Mouse (Mus musculus) limb, embryonic 12.5 days (tissue): ENCODE data around the gene Btn2a2. TPM values are rescaled to one million over a fixed set of nuclear protein-coding genes. Genes with fewer than 3 reads are reported as not detected.

Experiments used
- ATAC-seq: fragments of 200-750 bp; cut with Nextera tagmentation; 2 replicates; pipeline ENCODE4 v1.8.0; 2017; ENCODE audit warnings: low read depth, moderate TSS enrichment; ENCODE audit not compliant: insufficient number of reproducible peaks, insufficient read depth, low FRiP score, low TSS enrichment
- H3K27ac ChIP-seq: fragments of 300-500 bp; sonication (generic); 2 replicates; pipeline ENCODE4 v1.5.1; 2016; ENCODE audit warnings: mild to moderate bottlenecking, moderate library complexity
- H3K27me3 ChIP-seq: fragments of 300-500 bp; sonication (generic); 2 replicates; pipeline ENCODE4 v1.6.1; 2016; ENCODE audit warnings: mild to moderate bottlenecking, moderate library complexity
- H3K36me3 ChIP-seq: fragments of 300-500 bp; sonication (generic); 2 replicates; pipeline ENCODE4 v1.6.1; 2016; ENCODE audit warnings: mild to moderate bottlenecking, moderate library complexity
- H3K4me1 ChIP-seq: fragments of 300-500 bp; sonication (generic); replicated peaks from 2 replicates; pipeline ENCODE4 v1.6.1; 2016
- H3K4me2 ChIP-seq: fragments of 300-500 bp; sonication (generic); 2 replicates; pipeline ENCODE4 v1.6.1; 2016; ENCODE audit warnings: mild to moderate bottlenecking, moderate library complexity
- H3K4me3 ChIP-seq: fragments of 300-500 bp; sonication (generic); replicated peaks from 2 replicates; pipeline ENCODE4 v1.5.1; 2016; ENCODE audit warnings: mild to moderate bottlenecking
- H3K9ac ChIP-seq: fragments of 300-500 bp; sonication (generic); replicated peaks from 2 replicates; pipeline ENCODE4 v1.6.1; 2016; ENCODE audit warnings: mild to moderate bottlenecking, moderate library complexity
- H3K9me3 ChIP-seq: fragments of 300-500 bp; sonication (generic); 2 replicates; pipeline ENCODE4 v1.6.1; 2016; ENCODE audit warnings: mild to moderate bottlenecking, moderate library complexity
- WGBS: fragments of 180-500 bp; shearing (Covaris S2); methylation state at CpG from one replicate; pipeline ENCODE4 v1.1.7; 2016; 5-methylcytosine and 5-hydroxymethylcytosine counted together
- polyA plus RNA-seq: library from polyadenylated mRNA; unstranded; fragments of >200 nt; fragmentation: Nextera tagmentation; extraction: Ambion mirVana; gene quantifications from 2 replicates; pipeline ENCODE4 v1.2.1, GENCODE M21; 2016

Gene Btn2a2
- polyA plus RNA-seq, 1 experiment from 2014 or later, result 1.9 TPM

- Histone ChIP-seq H3K27me3 (0 out of 2 replicates have a peak, but pooled peaks cover 3% of the 10 kb centered on the region), H3K9me3 (no peaks in the 10 kb centered on the region), H3K36me3 (no peaks in the 10 kb centered on the region), H3K4me1 (peaks cover 11% of the 10 kb centered on the region), H3K9ac (no peak overlapping the region), H3K4me2 (no peak overlapping the region), H3K27ac (no peak overlapping the region), H3K4me3 (no peak overlapping the region)
- WGBS, result 17% methylated on average over 1 of the region's 1 CpGs
- ATAC-seq, result no peak
Observed at GRCm38 (mm10) chr13:23491263-23491662, 2.6 kb upstream of the Btn2a2 start.

- no peak overlapping the region for H3K4me3 ChIP-seq
- H3K4me2 ChIP-seq, result no peak overlapping the region
- no peak for ATAC-seq
- 57% methylated on average over 1 of the region's 1 CpGs for WGBS
- no peaks in the 10 kb centered on the region for H3K9me3 ChIP-seq
- no peak overlapping the region for H3K27ac ChIP-seq
- peaks cover 11% of the 10 kb centered on the region for H3K4me1 ChIP-seq
- no peak overlapping the region for H3K9ac ChIP-seq
- H3K36me3 ChIP-seq, result no peaks in the 10 kb centered on the region
- 0 out of 2 replicates have a peak, but pooled peaks cover 3% of the 10 kb centered on the region for H3K27me3 ChIP-seq
Observed at GRCm38 (mm10) chr13:23490863-23491262, 2.2 kb upstream of the Btn2a2 start.

- Histone ChIP-seq H3K9ac (no peak overlapping the region), H3K9me3 (no peaks in the 10 kb centered on the region), H3K27me3 (no peaks in the 10 kb centered on the region), H3K4me2 (no peak overlapping the region), H3K4me1 (peaks cover 14% of the 10 kb centered on the region), H3K27ac (no peak overlapping the region), H3K4me3 (no peak overlapping the region), H3K36me3 (no peaks in the 10 kb centered on the region; the same call in 1 of the 2 replicates)
- 34% methylated on average over 5 of the region's 5 CpGs for WGBS
- no peak for ATAC-seq
Observed at GRCm38 (mm10) chr13:23485271-23485670, 3.4 kb downstream of the Btn2a2 start.

- Histone ChIP-seq H3K27me3 (no peaks in the 10 kb centered on the region), H3K4me2 (no peak overlapping the region), H3K36me3 (no peaks in the 10 kb centered on the region; the same call in 1 of the 2 replicates), H3K4me3 (no peak overlapping the region), H3K9ac (no peak overlapping the region), H3K9me3 (no peaks in the 10 kb centered on the region), H3K4me1 (peaks cover 12% of the 10 kb centered on the region), H3K27ac (no peak overlapping the region)
- WGBS, result 83% methylated on average over 2 of the region's 2 CpGs
- no peak for ATAC-seq
Observed at GRCm38 (mm10) chr13:23483153-23483552, 5.5 kb downstream of the Btn2a2 start.

GRCm38 (mm10) chr13:23475658-23476057 lies 13.0 kb downstream of the Btn2a2 start:
- no peaks in the 10 kb centered on the region for H3K9me3 ChIP-seq
- WGBS, result 25% methylated on average over 2 of the region's 2 CpGs
- H3K4me3 ChIP-seq, result no peak overlapping the region
- H3K9ac ChIP-seq, result no peak overlapping the region
- no peak for ATAC-seq
- no peak overlapping the region for H3K4me2 ChIP-seq
- H3K36me3 ChIP-seq, result no peaks in the 10 kb centered on the region; the same call in 1 of the 2 replicates
- H3K27ac ChIP-seq, result no peak overlapping the region
- no peaks in the 10 kb centered on the region for H3K4me1 ChIP-seq
- no peaks in the 10 kb centered on the region for H3K27me3 ChIP-seq

- ATAC-seq, result peak; percentile 71
- Histone ChIP-seq H3K9ac (no peak overlapping the region), H3K4me3 (no peak overlapping the region), H3K4me1 (peaks cover 9% of the 10 kb centered on the region; the same call in 1 of the 2 replicates), H3K9me3 (no peaks in the 10 kb centered on the region), H3K4me2 (no peak overlapping the region), H3K27me3 (0 out of 2 replicates have a peak, but pooled peaks cover 7% of the 10 kb centered on the region), H3K27ac (no peak overlapping the region), H3K36me3 (no peaks in the 10 kb centered on the region)
- 2% methylated on average over 9 of the region's 9 CpGs for WGBS
Observed at GRCm38 (mm10) chr13:23466911-23467310, 21.7 kb downstream of the Btn2a2 start.

GRCm38 (mm10) chr13:23466306-23466705 lies 22.4 kb downstream of the Btn2a2 start:
- H3K27me3 ChIP-seq, result 0 out of 2 replicates have a peak, but pooled peaks cover 7% of the 10 kb centered on the region
- H3K9me3 ChIP-seq, result no peaks in the 10 kb centered on the region
- WGBS, result 33% methylated on average over 1 of the region's 1 CpGs
- peak overlapping the region; percentile 58; the same call in 1 of the 2 replicates for H3K4me3 ChIP-seq
- H3K27ac ChIP-seq, result no peak overlapping the region
- H3K36me3 ChIP-seq, result no peaks in the 10 kb centered on the region
- no peak overlapping the region for H3K9ac ChIP-seq
- ATAC-seq, result no peak
- H3K4me1 ChIP-seq, result peaks cover 9% of the 10 kb centered on the region; the same call in 1 of the 2 replicates
- H3K4me2 ChIP-seq, result peak overlapping the region; percentile 85

- Histone ChIP-seq H3K27me3 (0 out of 2 replicates have a peak, but pooled peaks cover 7% of the 10 kb centered on the region), H3K4me3 (peak within 1 kb of the TSS; percentile 58), H3K9ac (peak within 1 kb of the TSS; percentile 59), H3K9me3 (no peaks in the 10 kb centered on the region), H3K4me2 (peak within 1 kb of the TSS; percentile 85), H3K27ac (no peak within 1 kb of the TSS), H3K36me3 (no peaks in the 10 kb centered on the region), H3K4me1 (peaks cover 9% of the 10 kb centered on the region; the same call in 1 of the 2 replicates)
- under 1% methylated on average over 7 of the region's 7 CpGs for WGBS
- ATAC-seq, result no peak
Observed at GRCm38 (mm10) chr13:23465600-23466109, 23.0 kb downstream of the Btn2a2 start, which contains the start of gene Btn1a1. TSS of gene Btn1a1 (minus strand) at chr13:23465901.

- Histone ChIP-seq H3K4me2 (peak overlapping the region; percentile 85), H3K27me3 (0 out of 2 replicates have a peak, but pooled peaks cover 7% of the 10 kb centered on the region), H3K36me3 (no peaks in the 10 kb centered on the region), H3K4me1 (peaks cover 9% of the 10 kb centered on the region; the same call in 1 of the 2 replicates), H3K9ac (peak overlapping the region; percentile 59), H3K9me3 (no peaks in the 10 kb centered on the region), H3K4me3 (peak overlapping the region; percentile 58), H3K27ac (no peak overlapping the region)
- no peak for ATAC-seq
- WGBS, result 2% methylated on average over 11 of the region's 11 CpGs
Observed at GRCm38 (mm10) chr13:23464841-23465366, 23.8 kb downstream of the Btn2a2 start.

- H3K36me3 ChIP-seq, result no peaks in the 10 kb centered on the region
- peak overlapping the region; percentile 85 for H3K4me2 ChIP-seq
- H3K27me3 ChIP-seq, result 0 out of 2 replicates have a peak, but pooled peaks cover 7% of the 10 kb centered on the region
- under 1% methylated on average over 29 of the region's 29 CpGs for WGBS
- H3K27ac ChIP-seq, result no peak overlapping the region
- peak overlapping the region; percentile 58 for H3K4me3 ChIP-seq
- H3K9me3 ChIP-seq, result no peaks in the 10 kb centered on the region
- peak overlapping the region; percentile 59 for H3K9ac ChIP-seq
- peak; percentile 58; the same call in 1 of the 2 replicates for ATAC-seq
- peaks cover 11% of the 10 kb centered on the region; the same call in 1 of the 2 replicates for H3K4me1 ChIP-seq
Observed at GRCm38 (mm10) chr13:23464224-23464637, 24.4 kb downstream of the Btn2a2 start.

GRCm38 (mm10) chr13:23463381-23464223 lies 25.1 kb downstream of the Btn2a2 start:
- H3K4me2 ChIP-seq, result peak overlapping the region; percentile 85
- H3K9ac ChIP-seq, result peak overlapping the region; percentile 59
- no peak overlapping the region for H3K27ac ChIP-seq
- no peaks in the 10 kb centered on the region for H3K9me3 ChIP-seq
- peaks cover 8% of the 10 kb centered on the region; the same call in 1 of the 2 replicates for H3K27me3 ChIP-seq
- peaks cover 11% of the 10 kb centered on the region; the same call in 1 of the 2 replicates for H3K4me1 ChIP-seq
- WGBS, result under 1% methylated on average over 21 of the region's 21 CpGs
- ATAC-seq, result 0 out of 2 replicates have a peak, but pooled peaks have one; percentile 26
- H3K4me3 ChIP-seq, result peak overlapping the region; percentile 58
- H3K36me3 ChIP-seq, result no peaks in the 10 kb centered on the region
